Mouse (Mus musculus) embryonic facial prominence, embryonic 14.5 days (tissue): ENCODE results near the gene Slc6a17. TPM values are rescaled to one million over a fixed set of nuclear protein-coding genes. Genes with fewer than 3 reads are reported as not detected.

Experiments used
- ATAC-seq: fragments of 200-750 bp; cut with Nextera tagmentation; 2 replicates; pipeline ENCODE4 v1.8.0; 2017; ENCODE audit warnings: low read depth, moderate number of reproducible peaks, moderate TSS enrichment
- DNase-seq: peaks from one replicate; pipeline ENCODE4 v3.0.0-alpha.2; 2015; ENCODE audit warnings: low spot score
- H3K27ac ChIP-seq: fragments of 300-500 bp; sonication (generic); replicated peaks from 2 replicates; pipeline ENCODE4 v1.5.1; 2014; ENCODE audit warnings: low read depth, mild to moderate bottlenecking, low read length, moderate library complexity
- H3K27me3 ChIP-seq: fragments of 300-500 bp; sonication (generic); replicated peaks from 2 replicates; pipeline ENCODE4 v1.6.1; 2014; ENCODE audit warnings: low read length; ENCODE audit not compliant: control insufficient read depth, insufficient read depth
- H3K36me3 ChIP-seq: fragments of 300-500 bp; sonication (generic); 2 replicates; pipeline ENCODE4 v1.6.1; 2014; ENCODE audit warnings: low read length, mixed read lengths; ENCODE audit not compliant: control insufficient read depth, insufficient read depth
- H3K4me1 ChIP-seq: fragments of 300-500 bp; sonication (generic); 2 replicates; pipeline ENCODE4 v1.6.1; 2014; ENCODE audit warnings: antibody characterized with exemption, low read length; ENCODE audit not compliant: control insufficient read depth, insufficient read depth
- H3K4me2 ChIP-seq: fragments of 300-500 bp; sonication (generic); 2 replicates; pipeline ENCODE4 v1.6.1; 2014; ENCODE audit warnings: low read depth, mild to moderate bottlenecking, low read length, moderate library complexity, mixed read lengths
- H3K4me3 ChIP-seq: fragments of 300-500 bp; sonication (generic); 2 replicates; pipeline ENCODE4 v1.5.1; 2014; ENCODE audit warnings: low read depth, mild to moderate bottlenecking, low read length
- H3K9ac ChIP-seq: fragments of 300-500 bp; sonication (generic); 2 replicates; pipeline ENCODE4 v1.6.1; 2014; ENCODE audit warnings: low read depth, mild to moderate bottlenecking, low read length, moderate library complexity, mixed read lengths
- H3K9me3 ChIP-seq: fragments of 300-500 bp; sonication (generic); 2 replicates; pipeline ENCODE4 v1.6.1; 2016; ENCODE audit warnings: low read length; ENCODE audit not compliant: control insufficient read depth
- WGBS: fragments of 180-500 bp; shearing (Covaris S2); extraction: QIAGEN DNeasy Blood & Tissue Kit; methylation state at CpG from one replicate; pipeline ENCODE4 v1.1.7; 2014; 5-methylcytosine and 5-hydroxymethylcytosine counted together
- polyA plus RNA-seq: library from polyadenylated mRNA; unstranded; fragments of >200 nt; fragmentation: Nextera tagmentation; extraction: Ambion mirVana; gene quantifications from 2 replicates; pipeline ENCODE4 v1.2.1, GENCODE M21; 2014

Gene Slc6a17
- 4.8 and 4.9 TPM in 2 replicates for polyA plus RNA-seq

DNA sequence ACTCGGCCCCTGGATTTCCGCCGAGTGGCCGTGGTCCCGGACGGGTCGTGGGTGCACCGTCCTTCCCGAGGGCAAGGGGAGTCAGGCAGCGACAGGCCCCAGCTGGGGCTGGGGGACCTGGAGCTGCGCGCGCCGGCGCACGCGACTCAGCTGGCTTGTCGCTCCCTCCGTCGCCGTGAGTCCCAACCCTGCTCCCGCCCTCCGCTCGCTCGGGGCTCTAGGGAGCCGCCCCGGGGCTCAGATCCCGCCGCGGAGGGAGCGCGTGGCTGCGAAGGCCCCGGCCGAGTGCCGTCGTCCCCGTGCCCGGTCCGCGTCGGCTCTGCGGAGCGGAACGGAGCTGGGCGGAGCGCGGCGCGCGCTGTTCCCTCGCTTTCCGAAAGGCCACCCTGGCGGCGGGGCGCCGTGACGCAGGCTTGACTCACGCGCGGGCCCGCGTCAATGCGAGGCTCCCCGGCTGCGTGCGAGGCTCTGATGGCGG, at the start of gene Slc6a17:
Gene Slc6a17 (minus strand): TSS at position 388 of the 478 bp plus-strand sequence.
- Histone ChIP-seq H3K4me1 (peaks cover 11% of the 10 kb centered on the region; the same call in 1 of the 2 replicates), H3K9ac (peak within 1 kb of the TSS; percentile 79), H3K4me2 (peak within 1 kb of the TSS; percentile 98), H3K36me3 (no peaks in the 10 kb centered on the region), H3K9me3 (no peaks in the 10 kb centered on the region), H3K27me3 (peaks cover 35% of the 10 kb centered on the region), H3K27ac (peak within 1 kb of the TSS; percentile 52; the same call in 1 of the 2 replicates), H3K4me3 (peak within 1 kb of the TSS; percentile 69)
- WGBS, result 0% methylated on average over 45 of the region's 68 CpGs
- ATAC-seq (peak; percentile 85), DNase-seq (peak; percentile 67)

DNA sequence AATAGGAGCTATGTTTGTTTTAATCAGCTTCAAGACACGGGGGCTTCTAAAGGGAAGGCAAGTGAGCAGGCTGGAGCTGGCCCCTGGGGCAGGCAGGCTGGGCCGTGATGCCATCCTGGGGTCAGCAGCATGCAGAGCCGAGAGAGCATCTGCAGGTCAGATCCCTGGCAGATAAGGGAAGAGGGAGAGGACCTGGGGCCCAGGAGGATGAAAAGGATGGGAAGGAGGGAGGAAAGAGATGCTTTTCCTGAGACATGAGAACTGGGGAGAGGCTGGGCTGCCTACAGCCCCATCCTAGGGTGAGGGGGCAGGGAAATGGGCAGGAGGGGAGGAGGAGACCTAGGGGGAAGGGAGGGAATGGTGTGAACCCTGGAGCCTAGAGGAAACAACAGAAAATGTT, 47.5 kb upstream of the Slc6a17 start:
- H3K27me3 ChIP-seq, result no peaks in the 10 kb centered on the region
- WGBS, result 15% methylated on average over 3 of the region's 3 CpGs
- DNase-seq, result no peak
- ATAC-seq, result no peak
- H3K9me3 ChIP-seq, result no peaks in the 10 kb centered on the region
- H3K4me1 ChIP-seq, result no peaks in the 10 kb centered on the region
- no peak overlapping the region for H3K27ac ChIP-seq
- H3K4me3 ChIP-seq, result no peak overlapping the region
- H3K9ac ChIP-seq, result no peak overlapping the region
- H3K36me3 ChIP-seq, result no peaks in the 10 kb centered on the region
- H3K4me2 ChIP-seq, result no peak overlapping the region

DNA sequence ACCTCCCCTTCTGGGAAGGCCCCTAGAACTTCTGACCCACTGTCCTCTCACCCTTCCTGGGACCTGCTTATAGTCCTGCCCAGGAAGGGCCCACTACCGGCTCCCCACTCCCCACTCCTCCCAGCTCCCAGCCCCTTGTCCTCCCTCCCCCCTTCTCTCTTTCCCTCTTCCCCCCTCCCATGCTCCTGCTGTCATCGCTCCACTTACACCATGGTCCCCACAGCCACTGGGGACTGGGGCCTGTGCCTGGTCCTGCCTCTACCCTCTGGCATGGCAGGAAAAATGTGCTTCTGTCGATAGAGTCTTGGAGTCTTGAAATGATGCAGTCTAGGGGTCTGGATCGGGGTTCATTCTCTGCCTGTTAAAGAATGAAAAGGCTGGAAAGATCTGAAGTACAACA, 46.1 kb upstream of the Slc6a17 start:
- ATAC-seq (no peak), DNase-seq (no peak)
- 18% methylated on average over 4 of the region's 4 CpGs for WGBS

DNA sequence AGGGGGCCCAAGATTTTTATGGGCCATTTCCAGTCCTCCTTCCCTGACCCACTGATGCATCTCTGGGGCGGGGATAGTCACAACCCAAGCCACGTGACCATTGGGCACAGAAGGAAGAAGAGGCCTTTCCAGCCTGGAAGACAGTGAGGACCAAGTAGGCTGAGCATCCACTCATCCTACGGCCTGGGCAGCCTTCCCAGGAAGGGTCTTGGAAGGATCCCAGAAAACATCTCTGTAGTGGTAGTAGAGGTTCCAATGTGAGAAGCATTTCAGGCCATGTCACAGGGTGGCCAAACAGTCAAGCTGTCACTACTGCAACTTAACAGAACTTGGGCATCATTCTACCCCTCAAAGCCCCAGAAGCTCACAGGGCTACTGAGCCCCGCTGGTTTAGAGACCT, 44.8 kb upstream of the Slc6a17 start:
- H3K9ac ChIP-seq, result no peak overlapping the region
- H3K27ac ChIP-seq, result no peak overlapping the region
- H3K27me3 ChIP-seq, result no peaks in the 10 kb centered on the region
- no peak overlapping the region for H3K4me2 ChIP-seq
- DNase-seq (no peak), ATAC-seq (no peak)
- H3K9me3 ChIP-seq, result no peaks in the 10 kb centered on the region
- no peak overlapping the region for H3K4me3 ChIP-seq
- WGBS, result 82% methylated on average over 4 of the region's 4 CpGs
- no peaks in the 10 kb centered on the region for H3K36me3 ChIP-seq
- no peaks in the 10 kb centered on the region for H3K4me1 ChIP-seq

More for the DNA sequence above, 46.1 kb upstream of the Slc6a17 start:
- H3K27me3 ChIP-seq, result no peaks in the 10 kb centered on the region
- H3K9ac ChIP-seq, result no peak overlapping the region
- no peaks in the 10 kb centered on the region for H3K36me3 ChIP-seq
- H3K27ac ChIP-seq, result no peak overlapping the region
- H3K4me2 ChIP-seq, result no peak overlapping the region
- no peak overlapping the region for H3K4me3 ChIP-seq
- H3K4me1 ChIP-seq, result no peaks in the 10 kb centered on the region
- H3K9me3 ChIP-seq, result no peaks in the 10 kb centered on the region

DNA sequence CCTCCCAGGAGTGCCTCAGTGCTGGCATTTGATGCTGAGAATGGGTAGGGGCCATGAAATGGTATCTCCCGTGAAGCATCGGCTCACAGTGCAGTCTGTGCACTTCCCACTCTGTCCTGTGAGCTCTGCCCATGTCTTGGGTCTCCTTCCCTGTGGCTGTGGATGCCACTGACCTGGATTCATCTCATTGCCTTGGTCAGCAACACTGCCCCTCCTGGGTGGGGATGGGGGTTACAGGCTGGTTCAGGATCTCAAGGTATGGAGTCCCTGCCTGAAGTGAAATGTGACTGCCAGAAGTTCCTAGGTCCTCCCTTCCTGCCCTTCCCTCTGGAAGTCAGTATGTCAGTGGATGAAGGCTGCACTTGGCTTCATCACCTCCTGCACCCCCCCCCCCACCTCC, 44.3 kb upstream of the Slc6a17 start:
- no peak for DNase-seq
- no peaks in the 10 kb centered on the region for H3K4me1 ChIP-seq
- 68% methylated on average over 2 of the region's 2 CpGs for WGBS
- no peak overlapping the region for H3K9ac ChIP-seq
- no peaks in the 10 kb centered on the region for H3K27me3 ChIP-seq
- no peak for ATAC-seq
- no peak overlapping the region for H3K4me2 ChIP-seq
- H3K4me3 ChIP-seq, result no peak overlapping the region
- no peaks in the 10 kb centered on the region for H3K36me3 ChIP-seq
- H3K27ac ChIP-seq, result no peak overlapping the region
- no peaks in the 10 kb centered on the region for H3K9me3 ChIP-seq

DNA sequence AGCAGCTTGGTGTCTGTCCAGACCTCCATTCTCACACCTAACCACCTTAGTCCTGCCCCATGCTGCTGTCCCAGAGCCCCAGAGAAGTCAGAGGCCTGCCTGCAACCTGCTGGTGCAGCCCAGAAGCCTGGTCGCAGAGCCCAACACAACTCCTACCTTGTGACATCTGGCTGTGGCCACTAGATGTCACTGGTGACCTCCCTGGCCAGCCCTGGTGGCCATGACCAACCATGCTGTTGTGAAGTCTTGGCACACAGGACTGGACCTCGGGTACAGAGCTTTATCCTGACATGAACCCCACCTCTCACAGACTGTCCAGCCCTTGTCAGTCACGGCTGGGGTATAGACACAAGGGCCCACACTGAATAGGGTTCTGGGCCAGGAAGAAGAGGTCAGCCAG, 41.4 kb upstream of the Slc6a17 start:
- DNase-seq (peak; percentile 59), ATAC-seq (peak; percentile 83)
- no peak overlapping the region for H3K4me2 ChIP-seq
- no peak overlapping the region for H3K9ac ChIP-seq
- no peaks in the 10 kb centered on the region for H3K36me3 ChIP-seq
- no peaks in the 10 kb centered on the region for H3K27me3 ChIP-seq
- H3K9me3 ChIP-seq, result no peaks in the 10 kb centered on the region
- no peaks in the 10 kb centered on the region for H3K4me1 ChIP-seq
- no peak overlapping the region for H3K4me3 ChIP-seq
- H3K27ac ChIP-seq, result no peak overlapping the region
- WGBS, result 12% methylated on average over 3 of the region's 3 CpGs

DNA sequence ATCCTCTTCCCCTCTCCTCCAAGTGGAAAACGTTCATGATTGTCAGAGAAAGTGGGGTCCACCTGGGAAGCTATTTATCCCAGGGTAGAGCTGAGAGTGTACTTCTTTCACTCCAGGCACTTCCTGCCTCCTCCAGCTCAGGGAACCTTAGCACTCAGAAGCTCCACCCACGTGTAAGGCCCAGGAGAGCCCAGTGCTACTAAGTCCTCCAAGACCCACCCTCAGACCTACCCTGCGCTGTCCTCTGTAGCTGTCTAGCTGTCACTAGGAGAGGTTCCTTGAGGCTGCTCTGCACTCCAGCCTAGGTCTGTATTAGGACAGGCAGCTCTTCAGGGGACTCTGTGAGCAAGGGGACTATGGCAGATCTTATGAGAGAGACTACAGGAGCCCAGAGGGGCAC, 40.9 kb upstream of the Slc6a17 start:
- Histone ChIP-seq H3K27me3 (no peaks in the 10 kb centered on the region), H3K27ac (no peak overlapping the region), H3K36me3 (no peaks in the 10 kb centered on the region), H3K9me3 (no peaks in the 10 kb centered on the region), H3K4me2 (no peak overlapping the region), H3K4me1 (no peaks in the 10 kb centered on the region), H3K9ac (no peak overlapping the region), H3K4me3 (no peak overlapping the region)
- ATAC-seq (peak; percentile 6; the same call in 1 of the 2 replicates), DNase-seq (no peak)
- 32% methylated on average over 3 of the region's 3 CpGs for WGBS

DNA sequence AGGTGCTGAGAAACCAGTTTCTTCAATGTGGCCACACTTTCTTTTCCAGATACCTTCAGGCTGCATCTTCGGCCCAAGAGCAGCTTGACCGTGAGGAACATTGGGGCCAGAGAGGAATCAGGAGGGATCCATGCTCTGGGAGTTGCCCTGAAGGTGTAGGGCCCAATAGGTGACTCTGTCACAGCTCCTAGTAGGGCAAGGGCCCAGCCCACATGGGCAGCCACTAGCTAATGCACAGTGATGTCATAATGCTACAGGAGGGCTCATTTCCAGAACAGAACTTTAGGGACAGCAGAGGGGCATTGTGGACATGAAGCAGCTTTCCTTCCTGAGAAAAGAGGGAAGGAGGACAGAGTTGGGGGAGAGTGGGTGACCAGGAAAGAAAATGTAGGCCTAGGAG, 37.0 kb upstream of the Slc6a17 start, which contains the start of gene Ubl4b:
Gene Ubl4b (minus strand): TSS at position 232 of the 400 bp plus-strand sequence.
- no peak within 1 kb of the TSS for H3K4me2 ChIP-seq
- H3K4me1 ChIP-seq, result no peaks in the 10 kb centered on the region
- no peaks in the 10 kb centered on the region for H3K9me3 ChIP-seq
- ATAC-seq (no peak), DNase-seq (no peak)
- WGBS, result 93% methylated on average over 2 of the region's 2 CpGs
- H3K27me3 ChIP-seq, result no peaks in the 10 kb centered on the region
- H3K4me3 ChIP-seq, result no peak within 1 kb of the TSS
- no peak within 1 kb of the TSS for H3K27ac ChIP-seq
- H3K9ac ChIP-seq, result no peak within 1 kb of the TSS
- H3K36me3 ChIP-seq, result no peaks in the 10 kb centered on the region

DNA sequence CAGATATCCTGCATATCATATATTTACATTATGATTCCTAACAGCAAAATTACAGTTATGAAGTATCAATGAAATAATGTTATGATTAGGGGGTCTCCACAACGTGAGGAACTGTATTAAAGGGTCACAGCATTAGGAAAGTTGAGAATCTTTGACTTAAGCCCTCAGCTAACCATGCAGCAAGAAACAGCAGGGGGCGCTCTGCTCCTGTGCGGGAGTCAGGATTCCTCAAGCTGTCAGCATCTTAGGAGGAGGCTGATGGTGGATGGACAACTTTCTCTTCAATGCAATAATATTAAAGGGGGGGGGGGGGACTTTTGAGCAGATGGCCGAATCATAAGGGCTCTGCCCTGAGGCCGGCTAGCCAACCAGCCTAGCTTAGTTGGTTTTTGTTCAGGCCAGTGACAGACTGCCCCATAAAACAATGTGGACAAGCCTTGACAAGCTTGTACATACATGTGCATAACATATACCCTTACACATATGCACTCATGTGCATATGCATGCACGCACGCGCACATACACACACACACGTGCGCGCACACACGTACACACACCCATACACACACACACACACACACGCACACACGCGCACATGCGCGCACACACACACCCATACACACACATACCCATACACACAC, 32.7 kb upstream of the Slc6a17 start:
- no peak for ATAC-seq
- peak; percentile 75 for DNase-seq
- Histone ChIP-seq H3K36me3 (no peaks in the 10 kb centered on the region), H3K9me3 (no peaks in the 10 kb centered on the region), H3K4me3 (no peak overlapping the region), H3K4me1 (no peaks in the 10 kb centered on the region), H3K27me3 (no peaks in the 10 kb centered on the region), H3K9ac (no peak overlapping the region), H3K27ac (no peak overlapping the region), H3K4me2 (no peak overlapping the region)
- 73% methylated on average over 17 of the region's 17 CpGs for WGBS
